Mouse (Mus musculus) cerebellum, adult 9-10 months (tissue): ENCODE measurements around the gene Pld4.
A peak's percentile ranks its signal among the peaks of the same experiment; 100 is the strongest.

Experiments
- DNase-seq: peaks from one replicate; pipeline ENCODE4 v3.0.0; 2022

Gene Pld4

GRCm38 (mm10) chr12:112738281-112739022 is 22.0 kb upstream of the Pld4 start:
- peak; percentile 67 for DNase-seq

- peak; percentile 50 for DNase-seq
Observed at GRCm38 (mm10) chr12:112739023-112739568, 21.4 kb upstream of the Pld4 start.

- no peak for DNase-seq
Observed at GRCm38 (mm10) chr12:112742768-112743167, 17.7 kb upstream of the Pld4 start.

- DNase-seq: peak; percentile 79
Observed at GRCm38 (mm10) chr12:112743168-112743975, 17.1 kb upstream of the Pld4 start.

- peak; percentile 10 for DNase-seq
Observed at GRCm38 (mm10) chr12:112744211-112744610, 16.2 kb upstream of the Pld4 start.

GRCm38 (mm10) chr12:112744891-112745580 is 15.4 kb upstream of the Pld4 start:
- peak; percentile 52 for DNase-seq

- peak; percentile 44 for DNase-seq
Observed at GRCm38 (mm10) chr12:112745716-112746115, 14.7 kb upstream of the Pld4 start.

- DNase-seq: no peak
Observed at GRCm38 (mm10) chr12:112746461-112746807, 14.0 kb upstream of the Pld4 start.

GRCm38 (mm10) chr12:112746808-112747605 is 13.4 kb upstream of the Pld4 start:
- DNase-seq: peak; percentile 70

- no peak for DNase-seq
Observed at GRCm38 (mm10) chr12:112747606-112747970, 12.9 kb upstream of the Pld4 start.

GRCm38 (mm10) chr12:112750976-112751375 is 9.5 kb upstream of the Pld4 start:
- no peak for DNase-seq

- no peak for DNase-seq
Observed at GRCm38 (mm10) chr12:112752399-112752798, 8.1 kb upstream of the Pld4 start.

GRCm38 (mm10) chr12:112755900-112756299 is 4.6 kb upstream of the Pld4 start:
- DNase-seq: no peak

- no peak for DNase-seq
Observed at GRCm38 (mm10) chr12:112757896-112758295, 2.6 kb upstream of the Pld4 start.

GRCm38 (mm10) chr12:112759471-112759870 is 984 bp upstream of the Pld4 start:
- no peak for DNase-seq

GRCm38 (mm10) chr12:112761411-112761810 is 956 bp downstream of the Pld4 start:
- no peak for DNase-seq

- no peak for DNase-seq
Observed at GRCm38 (mm10) chr12:112762018-112762417, 1.6 kb downstream of the Pld4 start.

- no peak for DNase-seq
Observed at GRCm38 (mm10) chr12:112763176-112763575, 2.7 kb downstream of the Pld4 start.

GRCm38 (mm10) chr12:112764141-112764540 is 3.7 kb downstream of the Pld4 start:
- DNase-seq: no peak

- no peak for DNase-seq
Observed at GRCm38 (mm10) chr12:112764991-112765390, 4.5 kb downstream of the Pld4 start.

- no peak for DNase-seq
Observed at GRCm38 (mm10) chr12:112766586-112766985, 6.1 kb downstream of the Pld4 start.
